Mouse (Mus musculus) kidney, adult 9 months (tissue): Measurements from ENCODE around the gene Gm7971.
"Not testable (repeated sequence)": the region's sequence is repeated elsewhere in the genome, so short reads cannot be mapped to it uniquely, and the experiment has no call there.

ENCODE experiments used
- DNase-seq: peaks from one replicate; pipeline ENCODE4 v3.0.0; 2022

Gm7971 gene

DNA sequence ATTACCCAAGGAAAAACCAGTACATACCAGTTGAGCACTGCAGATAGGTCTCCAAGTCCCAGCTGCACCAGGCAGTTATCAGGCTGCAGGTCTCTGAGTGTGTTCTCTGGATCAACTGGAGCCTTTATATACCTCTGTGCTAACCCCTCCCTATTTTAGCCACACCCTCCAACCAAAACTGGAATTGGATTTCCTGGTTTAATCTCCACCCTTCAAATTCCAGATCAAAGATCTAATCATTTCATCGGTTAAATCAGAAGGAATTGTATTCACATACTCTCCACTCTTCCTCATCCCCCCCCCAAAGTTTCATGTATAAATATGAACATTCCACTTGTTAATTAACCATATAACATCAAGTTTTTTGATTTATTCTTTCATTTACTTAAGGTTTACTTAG, at the start of gene Gm7971:
Gm7971 (minus strand) TSS at position 101 of the 400 bp plus-strand sequence.
- not testable (repeated sequence) for DNase-seq
